Mouse (Mus musculus): ENCODE measurements around the gene Klri1. TPM values are rescaled to one million over a fixed set of nuclear protein-coding genes. Genes with fewer than 3 reads are reported as not detected.
"Not testable (repeated sequence)": the region's sequence is repeated elsewhere in the genome, so short reads cannot be mapped to it uniquely, and the experiment has no call there.

Gene Klri1
- polyA plus RNA-seq (2015; fragmentation: Nextera tagmentation; extraction: Ambion mirVana) = not detected in 2 replicates

DNA sequence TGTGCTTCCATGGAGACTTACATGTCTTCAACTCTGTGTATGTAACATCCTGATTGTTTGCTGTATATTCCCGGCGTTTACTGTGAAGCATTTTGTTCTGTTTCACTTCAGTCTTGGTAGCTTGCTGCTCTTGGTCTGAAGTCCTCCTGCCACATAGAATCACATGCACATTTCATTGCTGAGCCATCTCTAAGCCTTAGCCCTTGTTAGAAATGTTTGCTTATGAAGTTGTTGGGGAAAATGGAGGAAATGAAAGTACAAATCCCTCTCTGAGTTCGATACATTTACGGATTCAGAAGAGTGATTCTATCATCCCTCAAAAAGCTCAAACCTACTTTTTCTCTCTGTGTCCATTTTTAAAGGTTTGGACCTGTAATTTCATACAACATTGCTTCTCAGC, at the start of gene Klri1:
TSS of gene Klri1 (minus strand) at position 101 of the 400 bp plus-strand sequence.
- Histone ChIP-seq H3K27ac (no peak within 1 kb of the TSS), H3K4me2 (replicated peaks) (no peak within 1 kb of the TSS), H3K27me3 (no peaks in the 10 kb centered on the region), H3K9ac (replicated peaks) (no peak within 1 kb of the TSS), H3K36me3 (no peaks in the 10 kb centered on the region), H3K4me1 (replicated peaks) (no peaks in the 10 kb centered on the region), H3K4me3 (replicated peaks) (no peak within 1 kb of the TSS), H3K9me3 (no peaks in the 10 kb centered on the region)
- 89% methylated on average over 4 of the region's 4 CpGs for WGBS
- ATAC-seq = no peak

GRCm38 (mm10) chr6:129747654-129748032, 30.7 kb upstream of the Klri1 start:
- no peak overlapping the region for H3K9ac ChIP-seq (replicated peaks)
- no peaks in the 10 kb centered on the region for H3K4me1 ChIP-seq (replicated peaks)
- no peaks in the 10 kb centered on the region for H3K36me3 ChIP-seq
- H3K9me3 ChIP-seq = peaks cover 5% of the 10 kb centered on the region; the same call in 1 of the 2 replicates
- no peak overlapping the region for H3K4me2 ChIP-seq (replicated peaks)
- no peak for ATAC-seq
- H3K4me3 ChIP-seq (replicated peaks) = no peak overlapping the region
- H3K27me3 ChIP-seq = no peaks in the 10 kb centered on the region
- WGBS = 82% methylated on average over 3 of the region's 3 CpGs
- no peak overlapping the region for H3K27ac ChIP-seq

GRCm38 (mm10) chr6:129747016-129747653, 30.2 kb upstream of the Klri1 start:
- Histone ChIP-seq H3K4me1 (replicated peaks) (no peaks in the 10 kb centered on the region), H3K4me2 (replicated peaks) (no peak overlapping the region), H3K9ac (replicated peaks) (no peak overlapping the region), H3K27me3 (no peaks in the 10 kb centered on the region), H3K4me3 (replicated peaks) (no peak overlapping the region), H3K9me3 (peaks cover 5% of the 10 kb centered on the region; the same call in 1 of the 2 replicates), H3K36me3 (no peaks in the 10 kb centered on the region), H3K27ac (no peak overlapping the region)
- ATAC-seq = no peak
- 82% methylated on average over 4 of the region's 4 CpGs for WGBS

DNA sequence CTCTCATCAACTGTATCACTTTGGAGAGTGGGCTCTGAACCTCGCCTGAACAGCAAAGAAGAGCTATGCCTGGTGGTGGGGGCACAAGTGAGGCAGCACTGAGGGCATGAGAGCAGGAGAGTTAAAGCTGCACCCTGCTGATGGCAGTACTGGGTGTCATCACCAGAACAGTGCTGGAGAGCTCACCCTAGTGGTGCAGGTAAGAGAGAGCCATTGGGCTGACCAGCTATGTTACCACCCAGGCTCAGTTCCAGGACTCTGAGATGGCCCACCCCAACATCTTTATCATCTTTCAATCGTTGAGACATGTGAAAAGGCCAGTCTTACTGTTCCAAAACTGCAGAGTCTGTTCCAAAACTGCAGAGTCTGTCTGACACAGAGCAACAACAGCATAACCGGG, 29.2 kb upstream of the Klri1 start:
- H3K27me3 ChIP-seq = no peaks in the 10 kb centered on the region
- H3K9ac ChIP-seq (replicated peaks) = no peak overlapping the region
- no peak for ATAC-seq
- no peak overlapping the region for H3K4me2 ChIP-seq (replicated peaks)
- H3K4me1 ChIP-seq (replicated peaks) = no peaks in the 10 kb centered on the region
- H3K4me3 ChIP-seq (replicated peaks) = no peak overlapping the region
- H3K9me3 ChIP-seq = peaks cover 5% of the 10 kb centered on the region; the same call in 1 of the 2 replicates
- H3K27ac ChIP-seq = no peak overlapping the region
- WGBS = 61% methylated on average over 3 of the region's 3 CpGs
- no peaks in the 10 kb centered on the region for H3K36me3 ChIP-seq

DNA sequence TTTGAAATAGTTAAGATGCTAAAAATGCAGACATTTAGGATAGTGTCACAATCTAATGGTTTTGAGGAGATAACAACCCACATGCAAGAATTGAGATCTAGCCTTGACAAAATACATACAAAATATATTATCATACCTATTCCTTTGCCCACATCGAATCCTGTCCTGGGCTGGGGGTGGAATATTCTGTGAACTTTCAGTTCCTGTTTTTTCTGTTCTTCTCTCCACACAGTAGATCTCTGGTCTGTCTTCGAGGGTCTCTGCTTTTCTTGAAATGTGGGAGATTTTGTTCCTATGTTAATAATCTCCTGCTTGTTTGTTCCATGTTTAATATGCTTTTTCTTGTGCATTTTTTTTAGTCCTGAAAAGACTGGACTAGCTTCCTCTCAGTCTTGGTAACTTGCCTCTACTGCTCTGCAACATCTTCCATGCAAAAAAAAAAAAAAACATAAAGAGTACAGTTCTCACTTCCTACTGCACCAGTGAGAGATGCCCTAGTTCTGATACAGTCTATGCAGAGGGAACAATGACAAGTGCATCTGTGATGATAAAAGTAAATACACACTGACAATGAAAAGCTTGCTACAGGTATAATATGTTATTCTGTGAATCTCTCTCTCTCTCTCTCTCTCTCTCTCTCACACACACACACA, 23.3 kb upstream of the Klri1 start, which contains the start of gene Klri2:
TSS of gene Klri2 (minus strand) at position 416 of the 653 bp plus-strand sequence.
- no peak for ATAC-seq
- Histone ChIP-seq H3K4me1 (replicated peaks) (no peaks in the 10 kb centered on the region), H3K9me3 (no peaks in the 10 kb centered on the region), H3K27ac (no peak within 1 kb of the TSS), H3K4me2 (replicated peaks) (no peak within 1 kb of the TSS), H3K4me3 (replicated peaks) (no peak within 1 kb of the TSS), H3K36me3 (no peaks in the 10 kb centered on the region), H3K27me3 (no peaks in the 10 kb centered on the region), H3K9ac (replicated peaks) (no peak within 1 kb of the TSS)
- 74% methylated on average over 2 of the region's 2 CpGs for WGBS

GRCm38 (mm10) chr6:129736414-129736813, 19.5 kb upstream of the Klri1 start:
- Histone ChIP-seq H3K4me3 (replicated peaks) (no peak overlapping the region), H3K9me3 (no peaks in the 10 kb centered on the region; the same call in 1 of the 2 replicates), H3K9ac (replicated peaks) (no peak overlapping the region), H3K4me2 (replicated peaks) (no peak overlapping the region), H3K27ac (no peak overlapping the region), H3K4me1 (replicated peaks) (no peaks in the 10 kb centered on the region), H3K36me3 (no peaks in the 10 kb centered on the region), H3K27me3 (no peaks in the 10 kb centered on the region)
- no peak for ATAC-seq

- H3K9ac ChIP-seq (replicated peaks) = no peak overlapping the region
- no peak overlapping the region for H3K27ac ChIP-seq
- no peaks in the 10 kb centered on the region for H3K4me1 ChIP-seq (replicated peaks)
- H3K36me3 ChIP-seq = no peaks in the 10 kb centered on the region
- WGBS = 93% methylated on average over 1 of the region's 1 CpGs
- H3K4me2 ChIP-seq (replicated peaks) = no peak overlapping the region
- no peak overlapping the region for H3K4me3 ChIP-seq (replicated peaks)
- H3K9me3 ChIP-seq = no peaks in the 10 kb centered on the region
- ATAC-seq = no peak
- no peaks in the 10 kb centered on the region for H3K27me3 ChIP-seq
Observed at GRCm38 (mm10) chr6:129727237-129727636, 10.3 kb upstream of the Klri1 start.

DNA sequence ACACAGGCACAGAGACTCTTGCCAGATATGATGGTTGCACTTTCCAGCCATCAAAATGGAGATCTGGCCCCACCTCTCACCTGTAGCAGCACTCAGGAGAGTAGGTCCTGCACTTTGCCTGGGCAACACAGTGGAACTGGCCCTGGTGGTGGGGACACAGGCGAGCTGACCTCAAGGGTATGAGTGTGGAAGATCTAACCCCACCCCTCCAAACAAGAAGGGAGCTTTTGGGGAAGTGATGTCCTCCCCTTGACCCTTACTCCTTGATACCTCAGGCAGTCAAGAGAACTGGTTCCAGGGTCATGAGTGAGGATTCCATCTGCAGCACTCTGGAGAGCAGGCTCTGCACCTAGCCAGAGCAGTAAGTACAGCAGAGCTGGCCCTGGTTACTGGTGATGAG, 4.5 kb upstream of the Klri1 start:
- H3K4me3 ChIP-seq (replicated peaks) = no peak overlapping the region
- H3K9ac ChIP-seq (replicated peaks) = no peak overlapping the region
- no peak for ATAC-seq
- H3K27me3 ChIP-seq = no peaks in the 10 kb centered on the region
- H3K9me3 ChIP-seq = no peaks in the 10 kb centered on the region
- H3K36me3 ChIP-seq = no peaks in the 10 kb centered on the region
- H3K4me1 ChIP-seq (replicated peaks) = no peaks in the 10 kb centered on the region
- no peak overlapping the region for H3K27ac ChIP-seq
- no peak overlapping the region for H3K4me2 ChIP-seq (replicated peaks)
- WGBS = 58% methylated on average over 1 of the region's 1 CpGs

DNA sequence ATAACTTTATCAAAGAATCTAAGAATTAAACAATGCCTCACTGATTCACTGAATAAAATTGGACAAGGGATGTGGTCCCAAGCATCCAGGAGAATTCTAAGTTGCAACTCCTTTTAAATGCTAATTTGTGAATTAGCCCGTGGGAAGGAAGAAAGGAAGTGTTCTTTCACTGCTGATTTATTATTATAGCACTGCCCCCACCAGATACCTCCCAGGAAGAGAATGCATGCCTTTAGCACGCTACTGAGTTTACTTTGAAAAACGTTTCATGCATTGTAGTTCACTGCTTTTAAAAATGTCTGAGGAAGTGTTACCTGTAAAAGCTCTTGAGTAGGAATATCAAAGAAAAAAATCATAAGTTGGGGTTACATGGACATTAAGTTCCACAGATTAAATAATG, 3.6 kb upstream of the Klri1 start:
- H3K9ac ChIP-seq (replicated peaks) = no peak overlapping the region
- no peak for ATAC-seq
- no peaks in the 10 kb centered on the region for H3K4me1 ChIP-seq (replicated peaks)
- no peaks in the 10 kb centered on the region for H3K9me3 ChIP-seq
- H3K36me3 ChIP-seq = no peaks in the 10 kb centered on the region
- no peak overlapping the region for H3K4me2 ChIP-seq (replicated peaks)
- no peak overlapping the region for H3K27ac ChIP-seq
- no peak overlapping the region for H3K4me3 ChIP-seq (replicated peaks)
- H3K27me3 ChIP-seq = no peaks in the 10 kb centered on the region
- WGBS = 16% methylated on average over 3 of the region's 3 CpGs

DNA sequence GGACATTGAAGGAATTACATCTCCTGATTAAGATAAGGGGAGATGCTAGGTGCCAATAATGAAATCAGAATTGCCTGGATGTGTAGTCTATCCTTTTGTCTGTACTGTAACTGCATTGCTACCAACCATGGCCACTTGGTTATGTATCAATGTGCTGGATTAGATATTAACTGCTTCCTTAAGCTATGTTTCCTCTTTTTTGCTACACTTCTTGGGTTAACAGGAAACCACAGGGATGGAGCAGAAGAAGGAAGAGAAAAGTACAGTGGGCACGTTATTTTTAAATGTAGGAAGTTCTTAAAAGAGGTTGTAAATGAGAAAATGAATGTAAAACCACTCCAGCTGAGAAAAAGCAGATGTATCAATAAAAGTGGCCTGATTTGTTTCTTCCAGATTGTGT, 3.4 kb downstream of the Klri1 start:
- H3K4me2 ChIP-seq (replicated peaks) = no peak overlapping the region

DNA sequence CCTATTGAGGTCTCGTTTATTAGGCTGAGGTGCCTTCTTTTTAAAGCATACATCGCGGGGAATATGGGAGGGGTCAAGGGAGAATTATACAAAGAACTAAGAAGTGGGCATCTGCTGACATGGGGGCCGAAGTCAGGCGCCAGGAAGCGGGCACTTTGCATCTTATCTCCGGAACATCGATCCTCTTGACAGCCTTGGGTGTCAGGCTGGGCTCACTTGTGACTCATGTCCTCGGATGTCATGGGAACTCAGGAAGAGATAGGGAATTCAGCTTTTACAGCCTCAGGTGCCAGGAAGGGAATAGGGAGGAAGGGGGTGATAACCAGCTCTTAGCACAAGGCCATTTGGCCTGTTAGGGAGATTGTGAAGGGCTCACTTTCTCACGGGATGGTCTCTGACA, 25.5 kb downstream of the Klri1 start:
- WGBS = 88% methylated on average over 10 of the region's 10 CpGs
- not testable (repeated sequence) for H3K27me3 ChIP-seq; H3K4me3 ChIP-seq (replicated peaks); H3K9me3 ChIP-seq; ATAC-seq; H3K4me2 ChIP-seq (replicated peaks); H3K36me3 ChIP-seq; H3K4me1 ChIP-seq (replicated peaks); H3K9ac ChIP-seq (replicated peaks); H3K27ac ChIP-seq

More for the DNA sequence above, 3.4 kb downstream of the Klri1 start:
- H3K27me3 ChIP-seq = no peaks in the 10 kb centered on the region
- no peak for ATAC-seq
- H3K4me1 ChIP-seq (replicated peaks) = no peaks in the 10 kb centered on the region
- 0 out of 2 replicates have a peak, but pooled peaks cover 3% of the 10 kb centered on the region for H3K9me3 ChIP-seq
- WGBS = 59% methylated on average over 1 of the region's 1 CpGs
- H3K9ac ChIP-seq (replicated peaks) = no peak overlapping the region
- no peaks in the 10 kb centered on the region for H3K36me3 ChIP-seq
- no peak overlapping the region for H3K4me3 ChIP-seq (replicated peaks)
- no peak overlapping the region for H3K27ac ChIP-seq

GRCm38 (mm10) chr6:129680379-129680778, 36.6 kb downstream of the Klri1 start:
- no peak overlapping the region for H3K27ac ChIP-seq
- H3K36me3 ChIP-seq = no peaks in the 10 kb centered on the region
- no peak overlapping the region for H3K4me3 ChIP-seq (replicated peaks)
- H3K4me2 ChIP-seq (replicated peaks) = no peak overlapping the region
- no peak overlapping the region for H3K9ac ChIP-seq (replicated peaks)
- WGBS = 59% methylated on average over 1 of the region's 1 CpGs
- H3K27me3 ChIP-seq = no peaks in the 10 kb centered on the region
- ATAC-seq = no peak
- 0 out of 2 replicates have a peak, but pooled peaks cover 2% of the 10 kb centered on the region for H3K9me3 ChIP-seq
- no peaks in the 10 kb centered on the region for H3K4me1 ChIP-seq (replicated peaks)

All from midbrain, embryonic 13.5 days (tissue).